Mouse (Mus musculus): ENCODE measurements at regions not wholly inside any gene's neighbourhood (a gene's known extent, or its start where the extent isn't known, plus 50 kb on each side); places are given as distances from the start of the nearest gene placed in this dataset.
A peak's percentile ranks its signal among the peaks of the same experiment; 100 is the strongest.

- peak; percentile 1 for DNase-seq (ENCODE audit: low spot score)
- Histone ChIP-seq H3K9me3 (ENCODE audit: control insufficient read depth, low read length) (no peaks in the 10 kb centered on the region), H3K4me1 (replicated peaks; ENCODE audit: control insufficient read depth, insufficient read depth, low read length) (no peaks in the 10 kb centered on the region), H3K4me2 (replicated peaks; ENCODE audit: low read depth, low read length) (no peak overlapping the region), H3K27ac (ENCODE audit: low read depth, low read length) (peak overlapping the region; percentile 54; the same call in 1 of the 2 replicates), H3K9ac (ENCODE audit: low read depth, low read length) (no peak overlapping the region), H3K36me3 (ENCODE audit: control insufficient read depth, insufficient read depth, low read length) (no peaks in the 10 kb centered on the region), H3K4me3 (ENCODE audit: low read depth, low read length) (no peak overlapping the region), H3K27me3 (ENCODE audit: control insufficient read depth, insufficient read depth, low read length) (no peaks in the 10 kb centered on the region)
- 62% methylated on average over 1 of the region's 1 CpGs for WGBS
- peak; percentile 41 for ATAC-seq (ENCODE audit: low FRiP score)
Measured at GRCm38 (mm10) chr3:4976344-4976743, 774.3 kb upstream of the Gm8797 start.

GRCm38 (mm10) chr3:5017742-5018141 lies 732.9 kb upstream of the Gm8797 start:
- no peaks in the 10 kb centered on the region for H3K9me3 ChIP-seq (ENCODE audit: control insufficient read depth, low read length)

More at GRCm38 (mm10) chr3:5017742-5018141, 732.9 kb upstream of the Gm8797 start:
- WGBS, result 85% methylated on average over 3 of the region's 3 CpGs
- H3K36me3 ChIP-seq (ENCODE audit: control insufficient read depth, insufficient read depth, low read length), result no peaks in the 10 kb centered on the region
- no peak overlapping the region for H3K4me3 ChIP-seq (ENCODE audit: low read depth, low read length)
- H3K9ac ChIP-seq (ENCODE audit: low read depth, low read length), result no peak overlapping the region
- no peaks in the 10 kb centered on the region for H3K4me1 ChIP-seq (replicated peaks; ENCODE audit: control insufficient read depth, insufficient read depth, low read length)
- no peaks in the 10 kb centered on the region for H3K27me3 ChIP-seq (ENCODE audit: control insufficient read depth, insufficient read depth, low read length)
- no peak overlapping the region for H3K4me2 ChIP-seq (replicated peaks; ENCODE audit: low read depth, low read length)
- ATAC-seq (ENCODE audit: low FRiP score), result no peak
- DNase-seq (ENCODE audit: low spot score), result no peak
- H3K27ac ChIP-seq (ENCODE audit: low read depth, low read length), result no peak overlapping the region
